8 mouse cellular contexts compared by ENCODE assay signal in genomic region chr12:99150126-99150525, GRCm38 (mm10).
DNase-seq lines count a peak whose midpoint lies in the region; ATAC-seq lines count a peak whose summit lies in the region.

No protein-coding gene starts in this region.

- no peak overlapping the region for H3K9ac ChIP-seq in heart, embryonic 11.5 days (ENCODE audit: low read depth, low read length)

- no peak for ATAC-seq in heart, embryonic 11.5 days (replicated peaks; ENCODE audit: insufficient number of reproducible peaks, low FRiP score, low TSS enrichment)

- no peaks in the 10 kb centered on the region for H3K27me3 ChIP-seq in heart, embryonic 11.5 days (ENCODE audit: control insufficient read depth, insufficient read depth, low read length)
- no peaks in the 10 kb centered on the region for H3K27me3 ChIP-seq in embryonic facial prominence, embryonic 10.5 days (replicated peaks; ENCODE audit: low read depth, poor library complexity, severe bottlenecking)

- peak; percentile 89 for DNase-seq in heart, adult 11 months
- DNase-seq in 3T3-L1 (ENCODE audit: low read depth, low spot score) (peak; percentile 64), adipocyte (ENCODE audit: low spot score) (peak; percentile 41)
- peak; percentile 61 for DNase-seq in embryonic facial prominence, embryonic 10.5 days (ENCODE audit: low spot score)
- DNase-seq in large intestine, adult 2 months (ENCODE audit: low read depth, low spot score) = peak; percentile 19
- DNase-seq in retina, postnatal 1 day = peak; percentile 42
- peak; percentile 18 for DNase-seq in yolk sac, embryonic 10.5 days (ENCODE audit: low spot score)

- no peaks in the 10 kb centered on the region for H3K4me1 ChIP-seq in heart, embryonic 11.5 days (ENCODE audit: control insufficient read depth, insufficient read depth, low read length)
- H3K4me1 ChIP-seq in embryonic facial prominence, embryonic 10.5 days = 0 out of 2 replicates have a peak, but pooled peaks cover 3% of the 10 kb centered on the region

- no peaks in the 10 kb centered on the region for H3K36me3 ChIP-seq in heart, embryonic 11.5 days (ENCODE audit: control insufficient read depth, insufficient read depth, low read length)
- H3K36me3 ChIP-seq in embryonic facial prominence, embryonic 10.5 days (replicated peaks) = no peaks in the 10 kb centered on the region

- WGBS in heart, embryonic 11.5 days (ENCODE audit: insufficient replicate concordance) = 38% methylated on average over 4 of the region's 4 CpGs
- WGBS in embryonic facial prominence, embryonic 10.5 days = 48% methylated on average over 4 of the region's 4 CpGs
- WGBS in large intestine, adult 2 months = 35% methylated on average over 4 of the region's 4 CpGs

- no peaks in the 10 kb centered on the region for H3K9me3 ChIP-seq in heart, embryonic 11.5 days (replicated peaks; ENCODE audit: control insufficient read depth, low read length)
- H3K9me3 ChIP-seq in embryonic facial prominence, embryonic 10.5 days = 0 out of 2 replicates have a peak, but pooled peaks cover 5% of the 10 kb centered on the region

- H3K4me3 ChIP-seq in heart, embryonic 11.5 days (ENCODE audit: low read depth, low read length) = no peak overlapping the region
- H3K4me3 ChIP-seq in embryonic facial prominence, embryonic 10.5 days = no peak overlapping the region

- H3K4me2 ChIP-seq in heart, embryonic 11.5 days = no peak overlapping the region

- H3K27ac ChIP-seq in heart, embryonic 11.5 days (ENCODE audit: low read depth, low read length) = no peak overlapping the region
- H3K27ac ChIP-seq in embryonic facial prominence, embryonic 10.5 days (replicated peaks) = no peak overlapping the region

Comparison
In these comparisons a context has a peak if more than half of its experiments do, and no peak if none do; other contexts are left out.
1. DNase-seq: peak in every context shown above with its lines; median percentile 89 in heart, adult 11 months; 64 in 3T3-L1; 61 in embryonic facial prominence, embryonic 10.5 days; 42 in retina, postnatal 1 day; 41 in adipocyte; 19 in large intestine, adult 2 months; 18 in yolk sac, embryonic 10.5 days.